Mouse (Mus musculus) heart, adult 2 months (tissue): ENCODE results near the gene Gnaq. TPM values are rescaled to one million over a fixed set of nuclear protein-coding genes. Genes with fewer than 3 reads are reported as not detected.
A peak's percentile ranks its signal among the peaks of the same experiment; 100 is the strongest.

ENCODE experiments used
- DNase-seq, 2 experiments: peaks; one replicate each; pipeline ENCODE4 v3.0.0; 2021
- H3K27ac ChIP-seq: fragments of 200-600 bp; 2 replicates; pipeline ENCODE4 v1.8.1; 2022
- H3K27me3 ChIP-seq: fragments of 200-500 bp; 2 replicates; pipeline ENCODE4 v1.6.1; 2012; ENCODE audit warnings: mild to moderate bottlenecking, low read length, inconsistent platforms, mixed read lengths; ENCODE audit not compliant: control insufficient read depth, insufficient read depth
- H3K36me3 ChIP-seq: fragments of 200-500 bp; 2 replicates; pipeline ENCODE4 v1.6.1; 2012; ENCODE audit warnings: low read length, inconsistent platforms; ENCODE audit not compliant: control insufficient read depth, insufficient read depth
- H3K4me1 ChIP-seq: fragments of 200-500 bp; 2 replicates; pipeline ENCODE4 v1.6.1; 2011; ENCODE audit warnings: low read length; ENCODE audit not compliant: control insufficient read depth, insufficient read depth
- H3K4me3 ChIP-seq: fragments of 200-600 bp; 2 replicates; pipeline ENCODE4 v1.8.1; 2022
- H3K79me2 ChIP-seq: fragments of 200-500 bp; replicated peaks from 2 replicates; pipeline ENCODE4 v1.6.1; 2012; ENCODE audit warnings: mild to moderate bottlenecking, inconsistent platforms, low read length, moderate library complexity, mixed read lengths; ENCODE audit not compliant: control insufficient read depth, insufficient read depth
- H3K9ac ChIP-seq: fragments of 200-500 bp; 2 replicates; pipeline ENCODE4 v1.6.1; 2012; ENCODE audit warnings: low read depth, mild to moderate bottlenecking, control low read depth, inconsistent platforms, low read length, mixed read lengths
- CTCF ChIP-seq: fragments of 200-600 bp; IDR thresholded peaks from 2 replicates; pipeline ENCODE4 v1.8.1; 2022; ENCODE audit warnings: antibody characterized with exemption, mild to moderate bottlenecking, moderate library complexity
- EP300 ChIP-seq: fragments of 200-500 bp; IDR thresholded peaks from 2 replicates; pipeline ENCODE4 v1.6.1; 2011; ENCODE audit warnings: low read depth, low read length, control low read depth; ENCODE audit not compliant: insufficient read depth
- POLR2A ChIP-seq: fragments of 200-500 bp; IDR thresholded peaks from 2 replicates; pipeline ENCODE4 v1.6.1; 2011; ENCODE audit warnings: mild to moderate bottlenecking, low read depth, low read length, control low read depth; ENCODE audit not compliant: insufficient read depth
- WGBS: fragments of 180-500 bp; shearing (Covaris S2); methylation state at CpG from one replicate; pipeline ENCODE4 v1.1.7; 2018; 5-methylcytosine and 5-hydroxymethylcytosine counted together
- intact Hi-C: fragments of 180-260 bp; cut with DNase I; formaldehyde crosslinking; loops from one replicate; pipeline ENCODE4 v1.15.1; 2025
- polyA plus RNA-seq: library from polyadenylated mRNA; depleted of rRNA; stranded (reverse); fragments of >200 nt; gene quantifications from 2 replicates; pipeline ENCODE4 v1.2.3, GENCODE M21; 2012
- total RNA-seq, 2 experiments: library from RNA; stranded (reverse); gene quantifications; 2 replicates each; pipeline ENCODE4 v1.2.3; 2021

The Gnaq gene
- total and polyA plus RNA-seq, 3 experiments = 8.4 to 23.4 (median 23.1) TPM

DNA sequence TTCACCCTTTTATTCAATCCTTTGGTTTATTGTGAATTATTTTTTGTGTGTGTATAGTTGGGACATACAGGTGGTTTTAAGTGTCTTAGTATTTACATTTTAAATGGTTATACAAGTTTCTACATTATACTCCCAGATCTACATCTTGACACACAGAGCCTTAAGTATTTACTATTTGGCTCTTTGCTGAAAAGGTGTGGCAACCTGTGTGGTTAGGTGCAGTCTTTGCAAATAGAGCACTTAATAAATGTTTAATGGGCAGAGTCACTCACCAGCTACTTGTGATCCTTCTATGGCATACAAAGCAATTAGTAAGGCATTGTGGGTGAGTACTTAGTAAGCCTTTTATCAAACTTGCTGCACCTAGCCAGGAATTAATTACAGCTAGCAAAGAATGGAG, 278.7 kb downstream of the Gnaq start:
- no peak for DNase-seq
- no peaks in the 10 kb centered on the region for H3K27me3 ChIP-seq
- H3K36me3 ChIP-seq = no peaks in the 10 kb centered on the region
- no peak overlapping the region for H3K27ac ChIP-seq
- H3K4me3 ChIP-seq = no peak overlapping the region
- no peaks in the 10 kb centered on the region for H3K4me1 ChIP-seq
- no peak overlapping the region for H3K9ac ChIP-seq
- no peak for TF ChIP-seq POLR2A
- TF ChIP-seq CTCF = no peak
- no peak for TF ChIP-seq EP300
- H3K79me2 ChIP-seq = no peaks in the 10 kb centered on the region
- intact Hi-C loops = no loop called here

DNA sequence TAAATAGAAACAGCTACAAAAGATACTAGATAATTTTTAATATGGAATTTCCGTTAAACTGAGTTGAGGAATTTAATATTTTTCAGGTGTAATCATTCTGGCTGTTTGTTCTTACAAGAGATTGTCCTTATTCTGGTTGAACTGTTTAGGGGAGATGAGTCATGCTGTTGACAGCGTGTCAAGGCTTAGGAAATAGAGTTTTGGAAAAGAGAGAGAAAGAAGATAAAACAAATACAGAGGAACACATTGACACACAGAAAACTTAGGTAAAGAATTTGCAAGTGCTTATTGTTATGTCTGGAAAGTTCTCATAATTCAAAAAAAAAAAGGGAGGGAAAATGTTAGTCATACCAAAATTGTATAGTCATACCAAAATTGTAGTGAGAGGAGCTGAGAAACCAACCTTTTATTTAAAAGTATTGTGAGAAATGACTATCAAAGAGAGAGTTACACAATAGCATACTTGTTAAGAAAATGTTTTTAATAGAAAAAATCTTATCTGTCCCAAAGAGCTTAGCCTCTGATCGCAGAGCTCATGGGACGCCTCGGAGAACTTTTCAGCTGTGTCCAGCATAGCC, 285.5 kb downstream of the Gnaq start:
- WGBS = 69% methylated on average over 5 of the region's 5 CpGs
- Histone ChIP-seq H3K9ac (no peak overlapping the region), H3K27me3 (no peaks in the 10 kb centered on the region), H3K27ac (no peak overlapping the region), H3K4me3 (no peak overlapping the region), H3K4me1 (no peaks in the 10 kb centered on the region), H3K79me2 (no peaks in the 10 kb centered on the region), H3K36me3 (no peaks in the 10 kb centered on the region)
- TF ChIP-seq POLR2A = no peak
- TF ChIP-seq EP300 = no peak
- TF ChIP-seq CTCF = no peak
- intact Hi-C loops = no loop called here
- DNase-seq = no peak

DNA sequence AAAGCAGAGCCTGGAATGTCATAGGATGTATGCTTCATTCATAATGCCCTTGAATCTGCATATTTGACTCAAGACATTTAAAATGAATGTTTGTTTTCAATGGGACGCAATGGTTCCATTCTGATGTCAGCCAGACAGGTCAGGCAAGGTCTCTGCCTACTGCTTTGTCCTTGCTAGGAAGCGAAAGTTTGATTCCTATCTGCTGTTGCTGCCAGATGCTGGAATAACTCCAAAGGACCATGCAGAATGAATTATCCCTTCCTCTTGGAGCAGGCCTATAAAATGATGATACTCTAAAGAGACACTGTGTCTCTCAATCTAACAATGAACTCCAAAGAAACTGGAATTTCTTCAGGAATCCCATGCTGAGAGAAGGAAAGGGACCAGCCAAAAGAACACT, 293.0 kb downstream of the Gnaq start:
- DNase-seq = no peak
- no peak overlapping the region for H3K27ac ChIP-seq
- H3K4me3 ChIP-seq = no peak overlapping the region
- TF ChIP-seq POLR2A (no peak), EP300 (no peak), CTCF (no peak)
- H3K4me1 ChIP-seq = no peaks in the 10 kb centered on the region
- 59% methylated on average over 2 of the region's 2 CpGs for WGBS
- no peaks in the 10 kb centered on the region for H3K27me3 ChIP-seq
- H3K9ac ChIP-seq = no peak overlapping the region
- no peaks in the 10 kb centered on the region for H3K79me2 ChIP-seq
- H3K36me3 ChIP-seq = no peaks in the 10 kb centered on the region
- intact Hi-C loops = no loop called here

DNA sequence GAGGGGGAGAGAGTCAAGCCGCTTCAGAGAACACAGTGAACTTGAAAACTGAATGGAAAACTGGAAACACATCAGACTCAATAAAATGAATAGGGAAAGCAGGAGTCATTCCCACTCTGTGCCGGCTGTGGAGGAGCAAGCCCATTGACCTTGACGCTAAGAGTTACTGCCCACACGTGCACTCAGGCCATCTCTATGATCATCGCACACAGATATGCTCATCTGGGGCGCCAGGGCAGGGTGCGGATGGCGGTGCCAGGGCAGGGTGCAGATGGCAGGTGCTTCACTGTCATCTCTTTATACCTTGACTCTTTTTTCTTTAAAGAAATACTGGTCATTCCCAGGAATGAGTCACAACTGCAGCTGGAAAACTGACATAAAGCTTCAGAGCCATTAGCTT, 298.7 kb downstream of the Gnaq start:
- 0 out of 2 replicates have a peak, but pooled peaks cover 2% of the 10 kb centered on the region for H3K4me1 ChIP-seq
- H3K9ac ChIP-seq = no peak overlapping the region
- intact Hi-C loops = loop anchor here (10.0 kb wide), 1 partner anchor 77 kb away; no protein-coding TSS in a partner anchor
- no peaks in the 10 kb centered on the region for H3K36me3 ChIP-seq
- no peak for TF ChIP-seq CTCF
- TF ChIP-seq EP300 = no peak
- no peak for TF ChIP-seq POLR2A
- H3K27ac ChIP-seq = no peak overlapping the region
- WGBS = 88% methylated on average over 8 of the region's 8 CpGs
- H3K27me3 ChIP-seq = no peaks in the 10 kb centered on the region; the same call in 1 of the 2 replicates
- H3K4me3 ChIP-seq = no peak overlapping the region
- no peaks in the 10 kb centered on the region for H3K79me2 ChIP-seq
- no peak for DNase-seq

DNA sequence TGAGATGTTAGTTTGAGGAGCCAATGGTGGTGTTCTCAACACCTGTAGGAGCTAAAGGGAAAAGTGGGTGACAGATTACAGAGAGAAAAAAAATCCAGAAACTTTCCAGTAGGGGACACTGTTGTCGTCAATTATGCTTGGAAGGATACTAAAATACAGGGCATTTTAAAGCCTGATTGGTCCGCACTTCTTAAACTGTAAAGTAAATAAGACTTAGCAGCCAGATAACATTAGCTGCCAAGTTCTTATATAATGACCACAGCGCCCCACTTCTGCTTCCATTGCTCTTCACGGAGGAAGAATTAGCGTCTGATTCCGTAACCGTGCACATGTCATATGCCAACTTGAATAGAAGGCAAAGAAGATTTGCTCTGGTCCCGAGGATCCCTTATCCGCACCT, 302.2 kb downstream of the Gnaq start:
- TF ChIP-seq EP300 (no peak), CTCF (peak; percentile 64)
- DNase-seq = no peak
- Histone ChIP-seq H3K4me1 (0 out of 2 replicates have a peak, but pooled peaks cover 2% of the 10 kb centered on the region), H3K79me2 (no peaks in the 10 kb centered on the region), H3K36me3 (no peaks in the 10 kb centered on the region), H3K9ac (no peak overlapping the region), H3K27me3 (peaks cover 2% of the 10 kb centered on the region; the same call in 1 of the 2 replicates), H3K4me3 (peak overlapping the region; percentile 43), H3K27ac (no peak overlapping the region)
- 15% methylated on average over 9 of the region's 9 CpGs for WGBS
- intact Hi-C loops = loop anchor here (1.0 to 10.0 kb wide), 2 partner anchors 80 to 164 kb away; no protein-coding TSS in a partner anchor

DNA sequence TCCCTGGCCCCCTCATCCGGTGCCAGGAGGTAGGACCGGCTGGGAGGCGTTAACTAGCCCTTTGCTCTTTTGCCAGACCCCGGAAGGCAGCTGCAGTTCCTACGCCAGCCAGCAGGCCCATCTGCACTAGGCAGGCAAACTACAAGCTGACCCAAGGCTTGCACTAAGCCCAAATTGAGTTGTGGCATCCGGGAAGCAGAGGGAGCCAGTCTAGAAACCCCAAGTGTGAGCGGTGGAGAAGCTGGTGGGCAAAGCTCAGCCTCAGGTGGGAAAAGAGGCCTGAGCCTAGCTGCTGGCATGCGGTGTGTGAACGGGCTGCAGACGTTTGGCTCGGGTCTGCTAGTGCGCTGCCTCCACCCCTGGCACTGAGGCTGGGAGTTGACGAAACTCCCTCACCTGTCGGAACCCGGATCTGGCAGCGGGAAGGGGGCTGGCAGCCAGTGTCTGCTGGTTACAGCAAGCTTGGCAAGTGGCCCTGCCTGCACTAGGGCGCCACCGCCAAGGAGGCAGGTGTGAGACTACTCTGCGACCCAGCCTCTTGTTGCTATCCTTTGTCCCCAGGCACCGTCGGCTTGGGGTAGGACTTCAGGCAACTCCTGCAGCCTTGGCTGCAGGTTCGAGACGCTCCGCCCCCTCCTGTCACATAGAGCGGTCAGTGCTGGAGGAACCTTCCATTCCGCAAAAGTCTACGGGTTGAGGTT, 303.1 kb downstream of the Gnaq start, which contains the start of gene Gna14:
Gene Gna14 (plus strand): TSS at position 232 of the 701 bp plus-strand sequence.
- Histone ChIP-seq H3K27ac (no peak within 1 kb of the TSS), H3K4me1 (0 out of 2 replicates have a peak, but pooled peaks cover 2% of the 10 kb centered on the region), H3K27me3 (peaks cover 2% of the 10 kb centered on the region; the same call in 1 of the 2 replicates), H3K9ac (peak within 1 kb of the TSS; percentile 26; the same call in 1 of the 2 replicates), H3K4me3 (peak within 1 kb of the TSS; percentile 43), H3K36me3 (no peaks in the 10 kb centered on the region), H3K79me2 (no peaks in the 10 kb centered on the region)
- intact Hi-C loops = loop anchor here (1.0 to 10.0 kb wide), 2 partner anchors 81 to 164 kb away; no protein-coding TSS in a partner anchor
- peak; percentile 68 to 70 for DNase-seq
- TF ChIP-seq CTCF (peak; percentile 78), POLR2A (no peak)
- 1% methylated on average over 27 of the region's 27 CpGs for WGBS
